Mouse (Mus musculus) liver, embryonic 15.5 days (tissue): ENCODE data around the gene Pxt1. TPM values are rescaled to one million over a fixed set of nuclear protein-coding genes. Genes with fewer than 3 reads are reported as not detected.
A peak's percentile ranks its signal among the peaks of the same experiment; 100 is the strongest.

Experiments
- ATAC-seq: fragments of 200-750 bp; cut with Nextera tagmentation; 2 replicates; pipeline ENCODE4 v1.8.0; 2017; ENCODE audit warnings: moderate number of reproducible peaks, mild to moderate bottlenecking, moderate library complexity; ENCODE audit not compliant: insufficient read depth
- H3K27ac ChIP-seq: fragments of 300-500 bp; sonication (generic); replicated peaks from 2 replicates; pipeline ENCODE4 v1.5.1; 2015; ENCODE audit warnings: mild to moderate bottlenecking, inconsistent platforms
- H3K27me3 ChIP-seq: fragments of 300-500 bp; sonication (generic); 2 replicates; pipeline ENCODE4 v1.6.1; 2015; ENCODE audit warnings: mild to moderate bottlenecking, inconsistent platforms
- H3K36me3 ChIP-seq: fragments of 300-500 bp; sonication (generic); replicated peaks from 2 replicates; pipeline ENCODE4 v1.6.1; 2015; ENCODE audit warnings: moderate library complexity, mild to moderate bottlenecking, inconsistent platforms
- H3K4me1 ChIP-seq: fragments of 300-500 bp; sonication (generic); replicated peaks from 2 replicates; pipeline ENCODE4 v1.6.1; 2015; ENCODE audit warnings: inconsistent platforms
- H3K4me2 ChIP-seq: fragments of 300-500 bp; sonication (generic); 2 replicates; pipeline ENCODE4 v1.6.1; 2015; ENCODE audit warnings: moderate library complexity, mild to moderate bottlenecking, inconsistent platforms
- H3K4me3 ChIP-seq: fragments of 300-500 bp; sonication (generic); replicated peaks from 2 replicates; pipeline ENCODE4 v1.5.1; 2015; ENCODE audit warnings: mild to moderate bottlenecking, inconsistent platforms
- H3K9ac ChIP-seq: fragments of 300-500 bp; sonication (generic); 2 replicates; pipeline ENCODE4 v1.6.1; 2015; ENCODE audit warnings: moderate library complexity, mild to moderate bottlenecking, inconsistent platforms
- H3K9me3 ChIP-seq: fragments of 300-500 bp; sonication (generic); replicated peaks from 2 replicates; pipeline ENCODE4 v1.6.1; 2016; ENCODE audit warnings: inconsistent platforms
- WGBS: fragments of 180-500 bp; shearing (Covaris S2); methylation state at CpG from one replicate; pipeline ENCODE4 v1.1.7; 2015; ENCODE audit warnings: mixed read lengths; ENCODE audit not compliant: insufficient replicate concordance; 5-methylcytosine and 5-hydroxymethylcytosine counted together
- polyA plus RNA-seq: library from polyadenylated mRNA; unstranded; fragments of >200 nt; fragmentation: Nextera tagmentation; extraction: Ambion mirVana; gene quantifications from 2 replicates; pipeline ENCODE4 v1.2.1, GENCODE M21; 2015

Pxt1 gene
- polyA plus RNA-seq, 1 experiment from 2014 or later = 0.25 TPM

DNA sequence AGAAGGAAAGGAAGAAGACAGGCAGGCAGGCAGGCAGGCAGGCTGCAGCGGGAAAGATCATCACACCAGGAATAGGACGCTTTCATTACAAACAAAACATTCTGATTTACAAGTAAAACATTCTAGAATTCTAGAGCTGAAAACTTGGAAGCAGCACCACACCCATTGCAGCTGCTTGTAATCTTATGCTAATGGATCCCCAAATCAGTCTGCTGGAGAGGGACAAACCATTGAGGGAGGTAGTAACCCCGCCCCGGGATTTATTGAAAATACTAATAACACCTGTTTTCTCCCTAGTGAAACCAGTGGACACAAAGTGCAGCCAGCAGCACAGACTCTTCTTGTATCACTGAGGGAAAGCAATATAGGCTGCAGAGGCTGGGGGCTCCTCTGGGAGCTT is 37.4 kb upstream of the Pxt1 start:
- ATAC-seq = no peak
- Histone ChIP-seq H3K36me3 (peaks cover 73% of the 10 kb centered on the region), H3K9ac (no peak overlapping the region), H3K4me2 (no peak overlapping the region), H3K27ac (no peak overlapping the region), H3K4me1 (peaks cover 18% of the 10 kb centered on the region; the same call in 1 of the 2 replicates), H3K4me3 (no peak overlapping the region), H3K27me3 (no peaks in the 10 kb centered on the region), H3K9me3 (no peaks in the 10 kb centered on the region)
- WGBS = 82% methylated on average over 4 of the region's 4 CpGs

DNA sequence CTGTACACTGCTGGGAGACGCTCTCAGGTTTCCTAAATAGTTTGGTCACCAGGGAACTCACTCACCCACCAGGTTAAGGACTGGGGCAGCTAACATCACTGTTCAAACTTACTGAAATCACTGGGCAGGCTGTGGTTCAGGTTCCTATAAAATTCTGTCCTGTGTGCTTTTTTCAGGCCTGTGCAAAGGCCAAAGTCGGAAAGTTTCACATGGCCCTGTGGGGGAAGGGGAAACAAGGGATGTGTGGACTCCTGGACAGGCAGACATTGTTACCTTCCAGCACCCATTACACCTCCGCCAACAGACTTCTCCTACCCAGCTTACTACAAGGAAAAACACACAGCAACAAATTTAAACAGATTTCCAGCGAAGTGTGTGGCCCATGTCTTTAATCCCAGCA is 35.5 kb upstream of the Pxt1 start:
- peak; percentile 53; the same call in 1 of the 2 replicates for ATAC-seq
- peak overlapping the region; percentile 10; the same call in 1 of the 2 replicates for H3K27ac ChIP-seq
- H3K36me3 ChIP-seq = peaks cover 75% of the 10 kb centered on the region
- H3K4me3 ChIP-seq = no peak overlapping the region
- H3K27me3 ChIP-seq = no peaks in the 10 kb centered on the region
- no peak overlapping the region for H3K4me2 ChIP-seq
- 76% methylated on average over 4 of the region's 4 CpGs for WGBS
- H3K4me1 ChIP-seq = peaks cover 18% of the 10 kb centered on the region; the same call in 1 of the 2 replicates
- no peak overlapping the region for H3K9ac ChIP-seq
- H3K9me3 ChIP-seq = no peaks in the 10 kb centered on the region

DNA sequence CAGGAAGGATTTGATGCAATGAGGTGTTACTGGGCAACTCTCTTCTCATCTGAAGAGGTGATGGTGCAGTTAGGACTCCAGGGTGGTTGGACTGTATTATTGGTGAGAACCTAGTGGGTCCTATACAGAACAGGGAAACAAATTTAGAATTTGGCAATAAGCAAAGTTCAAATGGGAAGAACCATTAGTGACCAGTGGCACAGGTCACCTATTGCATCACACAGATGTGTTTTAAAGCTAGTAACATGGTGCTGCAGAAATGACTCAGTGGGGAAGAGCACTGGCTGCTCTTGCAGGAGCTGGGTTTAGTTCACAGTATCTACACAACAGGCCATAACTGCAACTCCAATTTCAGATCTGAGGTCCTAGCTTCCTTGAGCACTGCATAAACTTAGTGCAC is 26.5 kb upstream of the Pxt1 start:
- Histone ChIP-seq H3K4me2 (no peak overlapping the region), H3K27ac (peak overlapping the region; percentile 20; the same call in 1 of the 2 replicates), H3K27me3 (no peaks in the 10 kb centered on the region), H3K9ac (no peak overlapping the region), H3K4me1 (peaks cover 39% of the 10 kb centered on the region), H3K4me3 (no peak overlapping the region), H3K9me3 (no peaks in the 10 kb centered on the region), H3K36me3 (peaks cover 97% of the 10 kb centered on the region)
- ATAC-seq = peak; percentile 41

DNA sequence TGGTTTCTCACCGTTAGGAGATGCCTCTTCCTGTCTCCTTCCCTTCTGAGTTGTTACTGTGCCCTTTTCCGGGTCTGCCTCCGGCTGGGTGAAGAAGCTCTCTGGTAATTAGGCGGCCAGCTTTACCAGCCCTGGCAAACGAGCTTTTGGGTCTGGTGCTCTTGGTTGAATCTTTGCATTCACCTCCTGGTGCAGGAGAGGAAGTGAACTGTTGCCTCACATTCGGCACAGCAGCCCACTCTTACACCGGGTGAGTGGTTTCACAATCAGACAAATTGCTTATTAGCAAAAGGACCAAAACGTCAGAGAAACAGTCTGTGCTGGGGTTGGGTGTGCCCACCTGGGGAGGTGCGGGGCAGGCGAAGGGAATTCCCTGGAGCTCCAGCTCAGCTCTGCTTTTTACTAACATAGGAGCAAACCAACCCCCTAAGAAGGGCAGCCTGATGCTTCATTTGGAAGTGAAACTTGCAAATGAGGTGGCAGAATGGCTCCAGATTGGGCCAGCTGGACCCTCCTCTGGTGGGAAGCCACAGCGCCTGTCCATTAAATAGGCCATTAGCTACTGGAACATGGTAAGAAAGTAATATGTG is 23.5 kb upstream of the Pxt1 start:
- H3K36me3 ChIP-seq = peaks cover 99% of the 10 kb centered on the region
- no peak for ATAC-seq
- H3K4me3 ChIP-seq = no peak overlapping the region
- no peaks in the 10 kb centered on the region for H3K9me3 ChIP-seq
- H3K27me3 ChIP-seq = no peaks in the 10 kb centered on the region
- peaks cover 43% of the 10 kb centered on the region for H3K4me1 ChIP-seq
- no peak overlapping the region for H3K4me2 ChIP-seq
- no peak overlapping the region for H3K9ac ChIP-seq
- 36% methylated on average over 11 of the region's 11 CpGs for WGBS
- H3K27ac ChIP-seq = peak overlapping the region; percentile 51

DNA sequence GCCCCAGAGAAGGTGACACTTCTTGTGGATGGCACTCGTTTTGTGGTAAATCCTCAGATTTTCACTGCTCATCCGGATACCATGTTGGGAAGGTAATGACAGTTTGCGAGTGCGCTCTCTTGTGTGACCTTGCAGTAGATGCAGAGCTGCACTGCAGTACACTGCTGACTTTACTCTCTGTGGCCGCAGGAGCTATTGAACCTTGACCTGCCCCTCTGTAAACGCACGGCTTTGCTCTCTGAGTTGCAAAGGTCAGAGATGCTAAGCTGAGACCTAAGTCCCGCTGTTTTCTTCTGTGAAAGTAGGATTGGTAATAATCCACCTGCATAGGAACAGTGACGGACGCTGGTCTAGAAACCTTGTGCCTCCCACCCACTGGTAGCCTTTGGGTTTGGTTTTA is 18.0 kb upstream of the Pxt1 start:
- 78% methylated on average over 10 of the region's 10 CpGs for WGBS
- ATAC-seq = peak; percentile 40; the same call in 1 of the 2 replicates
- Histone ChIP-seq H3K36me3 (peaks cover 98% of the 10 kb centered on the region), H3K9ac (no peak overlapping the region), H3K27me3 (no peaks in the 10 kb centered on the region), H3K4me1 (peaks cover 39% of the 10 kb centered on the region), H3K4me3 (no peak overlapping the region), H3K27ac (peak overlapping the region; percentile 54; the same call in 1 of the 2 replicates), H3K4me2 (no peak overlapping the region), H3K9me3 (no peaks in the 10 kb centered on the region)

DNA sequence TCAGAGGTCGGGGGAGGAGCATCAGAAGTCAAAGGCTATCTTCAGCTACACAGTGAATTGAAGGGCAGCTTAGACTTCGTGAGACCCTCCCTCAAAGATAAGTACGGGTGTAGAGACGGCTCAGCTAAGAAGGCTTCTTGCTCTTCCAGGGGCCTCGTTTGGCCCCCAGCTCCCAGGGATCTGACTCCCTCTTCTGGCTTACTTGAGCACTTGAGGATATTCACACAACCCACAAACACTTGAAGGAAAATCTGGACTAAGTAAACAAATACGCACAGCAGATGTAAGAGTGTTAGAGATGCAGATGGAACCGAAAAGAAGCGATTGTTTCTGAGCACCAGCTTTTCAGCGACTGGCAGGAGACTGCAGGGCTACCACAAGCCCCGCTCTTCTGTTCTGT is 17.0 kb upstream of the Pxt1 start:
- Histone ChIP-seq H3K4me3 (no peak overlapping the region), H3K4me2 (no peak overlapping the region), H3K4me1 (peaks cover 35% of the 10 kb centered on the region), H3K9ac (no peak overlapping the region), H3K9me3 (no peaks in the 10 kb centered on the region), H3K36me3 (peaks cover 98% of the 10 kb centered on the region), H3K27me3 (no peaks in the 10 kb centered on the region), H3K27ac (peak overlapping the region; percentile 54; the same call in 1 of the 2 replicates)
- ATAC-seq = no peak
- WGBS = 66% methylated on average over 10 of the region's 10 CpGs

DNA sequence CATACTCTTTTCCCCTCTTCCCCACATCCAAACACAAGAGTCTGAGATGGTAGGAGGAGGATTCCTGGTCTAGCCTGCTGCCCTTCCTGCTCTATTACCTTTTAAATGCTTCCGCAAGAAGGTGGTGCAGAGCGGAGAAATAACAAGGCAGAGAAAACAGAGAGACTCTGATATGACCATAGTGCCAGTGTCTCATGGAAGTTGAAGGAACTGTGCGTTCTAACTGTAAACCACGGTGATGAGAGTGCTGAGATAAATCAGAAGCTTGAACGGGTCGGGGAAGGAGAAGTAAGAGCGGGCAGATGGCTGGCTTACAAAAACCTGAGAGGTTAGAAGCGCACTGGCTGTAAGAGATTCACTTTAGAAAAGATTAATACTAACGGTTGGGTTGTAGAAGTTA is 10.8 kb upstream of the Pxt1 start:
- H3K4me1 ChIP-seq = peaks cover 37% of the 10 kb centered on the region
- no peaks in the 10 kb centered on the region for H3K27me3 ChIP-seq
- WGBS = 55% methylated on average over 9 of the region's 9 CpGs
- peak overlapping the region; percentile 77 for H3K4me2 ChIP-seq
- H3K4me3 ChIP-seq = peak overlapping the region; percentile 84
- H3K9me3 ChIP-seq = no peaks in the 10 kb centered on the region
- ATAC-seq = no peak
- peaks cover 48% of the 10 kb centered on the region for H3K36me3 ChIP-seq
- peak overlapping the region; percentile 99; the same call in 1 of the 2 replicates for H3K27ac ChIP-seq
- peak overlapping the region; percentile 94 for H3K9ac ChIP-seq

DNA sequence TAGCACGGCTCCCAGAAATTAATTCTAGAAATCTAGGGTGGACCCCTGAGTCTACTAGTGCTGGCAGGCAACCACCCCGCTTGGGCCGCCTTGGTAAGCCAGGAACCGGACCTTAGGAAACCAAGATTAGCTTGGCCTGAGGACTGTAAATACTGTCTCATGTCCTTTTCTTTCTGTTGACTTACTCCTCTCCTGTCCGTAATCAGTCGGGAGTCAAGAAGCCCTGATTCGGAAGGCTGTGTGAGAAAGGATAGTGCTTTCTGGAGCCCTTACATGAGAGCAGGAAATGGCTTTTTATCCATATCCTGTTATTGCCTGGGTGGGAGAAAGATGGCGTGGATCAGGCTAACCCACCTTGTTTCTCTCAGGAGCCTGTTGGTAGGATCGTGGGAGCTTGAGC is 9.6 kb upstream of the Pxt1 start:
- Histone ChIP-seq H3K4me3 (peak overlapping the region; percentile 84), H3K27ac (peak overlapping the region; percentile 99), H3K9me3 (no peaks in the 10 kb centered on the region), H3K4me2 (peak overlapping the region; percentile 77), H3K27me3 (no peaks in the 10 kb centered on the region), H3K4me1 (peaks cover 34% of the 10 kb centered on the region), H3K9ac (peak overlapping the region; percentile 94), H3K36me3 (peaks cover 36% of the 10 kb centered on the region)
- ATAC-seq = no peak
- WGBS = 2% methylated on average over 9 of the region's 9 CpGs

DNA sequence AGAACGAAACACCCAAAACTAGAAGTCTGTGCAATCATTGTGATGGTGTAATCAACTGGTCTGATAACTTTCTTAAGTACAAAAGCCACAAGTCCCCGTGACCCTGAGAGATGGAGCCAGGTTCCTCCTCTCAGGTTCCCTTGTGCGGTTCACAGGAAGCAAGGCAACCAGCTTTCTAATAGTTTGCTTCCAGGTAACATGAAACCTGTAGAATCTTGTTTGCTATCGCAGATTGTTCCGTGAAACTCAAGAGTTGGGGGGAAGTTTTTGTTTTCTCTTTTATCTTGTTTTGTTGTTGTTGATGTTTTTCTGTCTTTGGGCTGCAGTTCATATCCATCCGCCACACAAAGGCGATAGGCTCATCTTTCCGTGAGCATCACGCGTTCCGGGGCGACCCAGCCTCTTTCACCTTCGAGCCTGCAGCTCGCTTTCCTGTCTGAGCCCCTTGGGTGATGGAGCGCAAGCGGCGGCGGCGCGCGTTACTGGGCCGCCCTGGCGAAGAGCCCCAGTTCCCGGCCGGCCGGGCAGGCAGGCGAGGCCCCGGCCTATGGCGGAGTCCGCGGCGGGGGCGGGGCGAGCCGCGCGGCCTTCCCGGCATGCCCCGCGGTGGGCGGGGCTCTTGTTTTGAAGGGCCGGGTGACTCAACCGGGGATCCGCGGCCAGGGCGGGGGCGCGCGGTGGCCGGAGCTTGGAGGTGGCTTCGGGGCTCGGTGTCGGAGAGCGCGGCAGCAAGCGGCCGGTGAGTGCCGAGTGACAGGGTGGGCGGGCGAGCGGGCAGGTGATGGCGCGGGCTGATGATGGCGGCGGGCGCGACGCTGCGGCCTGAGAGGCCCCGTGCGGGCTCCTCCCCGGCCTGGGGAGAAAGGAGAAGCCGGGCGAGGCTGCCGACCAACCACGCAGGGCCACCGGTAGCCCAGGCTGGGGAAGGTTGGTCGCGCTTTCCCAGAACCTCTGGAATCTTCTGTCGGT is 8.5 kb upstream of the Pxt1 start, which contains the start of gene Kctd20:
Gene Kctd20 (plus strand): TSS at position 120 of the 969 bp plus-strand sequence.
- peak within 1 kb of the TSS; percentile 84 for H3K4me3 ChIP-seq
- no peaks in the 10 kb centered on the region for H3K27me3 ChIP-seq
- peak; percentile 92 for ATAC-seq
- H3K9ac ChIP-seq = peak within 1 kb of the TSS; percentile 94
- H3K27ac ChIP-seq = peak within 1 kb of the TSS; percentile 99
- H3K36me3 ChIP-seq = peaks cover 26% of the 10 kb centered on the region
- under 1% methylated on average over 70 of the region's 80 CpGs for WGBS
- H3K4me2 ChIP-seq = peak within 1 kb of the TSS; percentile 77
- H3K4me1 ChIP-seq = peaks cover 34% of the 10 kb centered on the region
- H3K9me3 ChIP-seq = no peaks in the 10 kb centered on the region; the same call in 1 of the 2 replicates

DNA sequence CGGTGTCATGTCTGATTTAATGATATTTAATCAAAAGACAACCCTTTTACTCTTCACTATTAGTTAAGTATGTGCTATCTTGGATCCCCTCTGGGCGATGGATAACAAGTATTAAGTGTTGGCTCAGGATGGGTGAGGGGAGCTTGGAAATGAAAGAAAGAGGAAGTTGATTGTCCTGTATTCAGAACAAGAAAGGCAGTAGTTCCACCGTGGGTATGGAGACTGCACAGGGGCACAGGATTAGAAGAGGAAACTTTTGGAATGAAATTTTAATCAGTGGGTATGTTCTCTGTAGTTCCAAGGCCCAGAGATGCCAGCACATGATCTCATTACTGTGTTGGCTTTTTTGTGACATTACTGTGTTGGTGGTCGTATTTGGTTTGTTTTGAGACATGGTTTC is 7.1 kb upstream of the Pxt1 start:
- WGBS = 43% methylated on average over 4 of the region's 4 CpGs
- no peak for ATAC-seq
- no peaks in the 10 kb centered on the region; the same call in 1 of the 2 replicates for H3K9me3 ChIP-seq
- H3K27me3 ChIP-seq = no peaks in the 10 kb centered on the region
- no peak overlapping the region for H3K4me3 ChIP-seq
- H3K36me3 ChIP-seq = peaks cover 13% of the 10 kb centered on the region
- peak overlapping the region; percentile 99; the same call in 1 of the 2 replicates for H3K27ac ChIP-seq
- H3K9ac ChIP-seq = no peak overlapping the region
- peaks cover 29% of the 10 kb centered on the region for H3K4me1 ChIP-seq
- peak overlapping the region; percentile 77 for H3K4me2 ChIP-seq

DNA sequence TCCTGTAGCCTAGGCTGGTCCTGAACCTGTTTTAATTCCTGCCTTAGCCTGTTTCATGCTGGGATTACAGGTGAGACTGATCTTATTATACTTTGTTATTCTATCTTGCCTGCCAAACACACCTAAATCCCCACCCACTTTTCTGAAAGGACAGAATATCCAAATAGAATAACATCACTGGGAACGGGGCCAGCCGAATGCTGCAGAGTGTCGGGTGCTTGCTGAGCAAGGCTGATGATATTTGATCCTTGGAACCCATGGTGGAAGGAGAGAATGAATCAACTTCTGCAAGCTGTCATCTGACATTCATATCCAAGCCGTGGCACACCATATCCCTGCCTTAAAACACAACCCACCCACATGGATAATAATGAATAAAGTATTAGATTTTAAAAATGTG is 5.0 kb upstream of the Pxt1 start:
- H3K4me2 ChIP-seq = no peak overlapping the region
- H3K9me3 ChIP-seq = no peaks in the 10 kb centered on the region; the same call in 1 of the 2 replicates
- ATAC-seq = no peak
- 71% methylated on average over 4 of the region's 4 CpGs for WGBS
- H3K27me3 ChIP-seq = no peaks in the 10 kb centered on the region
- H3K4me1 ChIP-seq = peaks cover 22% of the 10 kb centered on the region
- H3K27ac ChIP-seq = no peak overlapping the region
- no peaks in the 10 kb centered on the region for H3K36me3 ChIP-seq
- H3K9ac ChIP-seq = no peak overlapping the region
- no peak overlapping the region for H3K4me3 ChIP-seq
